Mouse (Mus musculus): Measurements from ENCODE around the gene Tmem176a. TPM values are rescaled to one million over a fixed set of nuclear protein-coding genes. Genes with fewer than 3 reads are reported as not detected.
"Not testable (repeated sequence)": the region's sequence is repeated elsewhere in the genome, so short reads cannot be mapped to it uniquely, and the experiment has no call there.

The Tmem176a gene
- polyA plus RNA-seq, 1 experiment = 11.0 TPM

DNA sequence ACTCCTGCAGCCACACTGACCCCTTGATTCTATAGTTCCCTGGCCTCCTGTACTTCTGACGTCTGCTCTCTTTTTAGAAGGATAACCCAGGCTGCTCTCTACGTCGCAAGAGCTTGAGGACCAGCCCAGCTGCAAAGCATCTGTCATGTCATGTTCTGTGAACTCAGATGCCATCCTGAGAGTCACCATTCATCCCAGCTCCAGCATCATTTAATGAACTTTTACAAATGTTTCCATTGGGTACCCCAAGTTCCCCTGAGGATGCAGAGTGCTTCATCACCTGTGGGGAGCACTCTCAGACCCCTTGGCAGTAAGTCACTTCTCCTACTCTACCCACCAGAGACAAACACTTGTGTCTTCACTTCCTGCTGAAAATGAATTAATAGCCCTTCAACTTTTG is 23.5 kb downstream of the Tmem176a start:
- 0 out of 2 replicates have a peak, but pooled peaks cover 2% of the 10 kb centered on the region for H3K4me1 ChIP-seq (ENCODE audit: control insufficient read depth, insufficient read depth, low read length)
- WGBS = 65% methylated on average over 3 of the region's 3 CpGs
- H3K27ac ChIP-seq (ENCODE audit: insufficient read depth, low read length) = no peak overlapping the region
- no peak for DNase-seq
- H3K27me3 ChIP-seq (ENCODE audit: control insufficient read depth, insufficient read depth, low read length) = no peaks in the 10 kb centered on the region
- no peak overlapping the region for H3K4me3 ChIP-seq (replicated peaks; ENCODE audit: insufficient read depth, low read depth, low read length)
- no peak for TF ChIP-seq CTCF (IDR thresholded peaks at IDR 0.05; ENCODE audit: borderline replicate concordance, insufficient read depth, low read depth, low read length)
- no peak for TF ChIP-seq POLR2A (IDR thresholded peaks at IDR 0.05; ENCODE audit: borderline replicate concordance, insufficient read depth, low read length)

DNA sequence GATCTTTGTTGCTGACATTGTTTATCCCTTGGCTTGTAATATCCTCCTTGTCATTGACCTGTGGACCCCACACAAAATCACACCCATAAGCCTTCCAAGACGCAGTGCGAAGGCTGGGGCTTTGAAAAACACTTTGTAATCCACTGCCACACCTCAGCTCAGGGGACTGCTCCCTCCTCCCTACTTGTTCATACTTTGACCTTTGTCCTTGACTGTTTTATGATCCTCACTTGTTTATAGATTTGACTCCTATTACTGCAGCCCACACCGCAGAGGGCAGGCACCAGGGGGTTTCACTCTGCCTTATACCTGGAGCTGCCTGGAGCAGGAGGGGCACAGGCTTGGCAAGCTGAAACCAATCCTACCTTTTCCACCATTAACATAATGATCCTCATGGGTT is 24.0 kb downstream of the Tmem176a start:
- Histone ChIP-seq H3K4me3 (replicated peaks; ENCODE audit: insufficient read depth, low read depth, low read length) (no peak overlapping the region), H3K27ac (ENCODE audit: insufficient read depth, low read length) (no peak overlapping the region), H3K27me3 (ENCODE audit: control insufficient read depth, insufficient read depth, low read length) (no peaks in the 10 kb centered on the region), H3K4me1 (ENCODE audit: control insufficient read depth, insufficient read depth, low read length) (0 out of 2 replicates have a peak, but pooled peaks cover 2% of the 10 kb centered on the region)
- DNase-seq = no peak
- TF ChIP-seq POLR2A (IDR thresholded peaks at IDR 0.05; ENCODE audit: borderline replicate concordance, insufficient read depth, low read length) (no peak), CTCF (IDR thresholded peaks at IDR 0.05; ENCODE audit: borderline replicate concordance, insufficient read depth, low read depth, low read length) (no peak)
- 91% methylated on average over 3 of the region's 3 CpGs for WGBS

DNA sequence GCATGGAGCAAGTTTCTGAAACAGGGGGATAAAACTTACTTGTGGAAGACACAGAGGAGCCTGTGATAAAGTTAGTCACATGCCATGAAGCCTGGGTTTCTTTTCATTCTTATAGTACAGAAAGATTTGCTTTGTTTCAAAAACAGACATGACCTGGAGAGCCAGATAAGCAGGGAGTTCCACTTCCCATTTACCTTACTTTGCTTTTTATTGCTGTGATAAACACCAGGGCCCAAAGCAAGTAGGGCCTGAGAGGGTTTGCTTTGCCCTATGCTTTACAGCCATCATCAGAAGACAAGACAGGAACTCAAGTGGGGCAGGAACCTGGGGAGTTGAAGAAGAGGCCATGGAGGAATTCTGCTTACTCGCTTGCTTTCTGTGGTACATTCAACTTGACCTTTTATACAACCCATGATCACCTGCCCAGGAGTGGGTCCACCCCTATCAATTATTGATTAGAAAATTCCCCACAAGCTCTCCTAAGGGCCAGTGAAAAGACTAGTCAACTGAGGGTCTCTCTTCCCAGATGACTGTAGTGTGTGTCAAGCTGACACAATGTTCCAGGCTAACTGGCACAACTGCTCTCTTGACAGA is 24.5 kb downstream of the Tmem176a start:
- no peak for DNase-seq
- Histone ChIP-seq H3K4me3 (replicated peaks; ENCODE audit: insufficient read depth, low read depth, low read length) (no peak overlapping the region), H3K27me3 (ENCODE audit: control insufficient read depth, insufficient read depth, low read length) (no peaks in the 10 kb centered on the region), H3K27ac (ENCODE audit: insufficient read depth, low read length) (no peak overlapping the region), H3K4me1 (ENCODE audit: control insufficient read depth, insufficient read depth, low read length) (0 out of 2 replicates have a peak, but pooled peaks cover 2% of the 10 kb centered on the region)
- no peak for TF ChIP-seq POLR2A (IDR thresholded peaks at IDR 0.05; ENCODE audit: borderline replicate concordance, insufficient read depth, low read length)
- no peak for TF ChIP-seq CTCF (IDR thresholded peaks at IDR 0.05; ENCODE audit: borderline replicate concordance, insufficient read depth, low read depth, low read length)
- WGBS = 98% methylated on average over 1 of the region's 1 CpGs

DNA sequence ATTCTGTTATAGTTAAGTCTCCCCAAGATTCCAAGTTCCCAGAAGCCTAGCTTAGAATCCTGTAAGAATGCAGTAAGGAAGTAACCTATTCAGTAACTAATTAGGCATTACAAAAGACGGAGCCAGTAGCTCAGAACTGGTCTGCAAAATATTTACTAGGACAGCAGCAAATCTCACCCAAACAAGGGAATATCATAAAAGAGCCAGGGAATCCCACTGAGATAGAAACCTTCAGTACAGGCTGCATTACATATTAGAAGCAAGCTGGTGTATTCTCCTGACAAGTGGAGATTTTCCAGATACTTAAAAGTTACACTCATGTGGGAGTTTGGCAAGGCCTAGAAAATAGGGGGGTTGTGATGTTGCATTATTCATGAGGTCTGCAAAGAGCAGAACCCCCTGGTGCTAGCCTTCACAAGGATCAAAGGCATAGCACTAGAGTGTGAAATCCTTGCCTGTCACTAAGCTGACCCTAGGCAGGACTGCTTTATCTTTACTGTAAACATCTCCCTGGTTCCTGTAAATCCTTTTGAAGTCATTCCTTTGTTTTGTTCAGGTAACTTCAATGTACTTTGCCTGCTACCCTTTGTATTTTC is 25.7 kb downstream of the Tmem176a start:
- H3K27ac ChIP-seq (ENCODE audit: insufficient read depth, low read length); H3K4me3 ChIP-seq (replicated peaks; ENCODE audit: insufficient read depth, low read depth, low read length); H3K4me1 ChIP-seq (ENCODE audit: control insufficient read depth, insufficient read depth, low read length); DNase-seq; H3K27me3 ChIP-seq (ENCODE audit: control insufficient read depth, insufficient read depth, low read length): not testable (repeated sequence)
- WGBS = 44% methylated on average over 1 of the region's 1 CpGs

- no peaks in the 10 kb centered on the region for H3K27me3 ChIP-seq (ENCODE audit: control insufficient read depth, insufficient read depth, low read length)
- H3K4me1 ChIP-seq (ENCODE audit: control insufficient read depth, insufficient read depth, low read length) = no peaks in the 10 kb centered on the region
- TF ChIP-seq POLR2A (IDR thresholded peaks at IDR 0.05; ENCODE audit: borderline replicate concordance, insufficient read depth, low read length) = no peak
- no peak for TF ChIP-seq CTCF (IDR thresholded peaks at IDR 0.05; ENCODE audit: borderline replicate concordance, insufficient read depth, low read depth, low read length)
- 54% methylated on average over 4 of the region's 4 CpGs for WGBS
- no peak for DNase-seq
- no peak overlapping the region for H3K4me3 ChIP-seq (replicated peaks; ENCODE audit: insufficient read depth, low read depth, low read length)
- H3K27ac ChIP-seq (ENCODE audit: insufficient read depth, low read length) = no peak overlapping the region
These were observed 26.4 kb downstream of the Tmem176a start for GRCm38 (mm10) chr6:48867158-48867557.

GRCm38 (mm10) chr6:48869774-48870173 is 29.1 kb downstream of the Tmem176a start:
- no peak for DNase-seq
- no peak for TF ChIP-seq POLR2A (IDR thresholded peaks at IDR 0.05; ENCODE audit: borderline replicate concordance, insufficient read depth, low read length)
- no peak for TF ChIP-seq CTCF (IDR thresholded peaks at IDR 0.05; ENCODE audit: borderline replicate concordance, insufficient read depth, low read depth, low read length)

DNA sequence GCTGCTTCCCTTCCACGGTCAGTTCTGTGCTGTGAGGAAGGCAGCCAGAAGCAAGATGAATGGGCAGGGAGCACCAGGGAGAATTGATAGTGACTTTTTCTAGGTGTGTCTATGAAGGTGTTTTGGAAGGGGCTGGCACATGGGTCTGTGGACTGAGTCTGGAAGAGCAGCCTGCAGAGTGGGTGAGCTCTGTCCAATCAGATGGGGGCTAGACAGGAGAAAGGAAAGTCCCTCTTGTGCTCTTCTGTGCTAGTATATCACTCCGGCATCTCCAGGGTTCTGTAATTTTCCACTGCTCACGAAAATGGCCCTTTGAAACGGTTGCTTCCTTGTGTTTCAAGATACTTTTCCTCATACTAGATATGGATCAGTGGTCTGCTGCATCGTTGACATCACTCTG is 31.9 kb downstream of the Tmem176a start, which contains the start of gene Aoc1:
TSS of gene Aoc1 (plus strand) at position 301 of the 400 bp plus-strand sequence.
- Histone ChIP-seq H3K27me3 (ENCODE audit: control insufficient read depth, insufficient read depth, low read length) (no peaks in the 10 kb centered on the region), H3K4me3 (replicated peaks; ENCODE audit: insufficient read depth, low read depth, low read length) (no peak within 1 kb of the TSS), H3K27ac (ENCODE audit: insufficient read depth, low read length) (no peak within 1 kb of the TSS), H3K4me1 (ENCODE audit: control insufficient read depth, insufficient read depth, low read length) (no peaks in the 10 kb centered on the region)
- no peak for DNase-seq
- WGBS = 86% methylated on average over 5 of the region's 5 CpGs
- TF ChIP-seq POLR2A (IDR thresholded peaks at IDR 0.05; ENCODE audit: borderline replicate concordance, insufficient read depth, low read length) (no peak), CTCF (IDR thresholded peaks at IDR 0.05; ENCODE audit: borderline replicate concordance, insufficient read depth, low read depth, low read length) (no peak)

More at GRCm38 (mm10) chr6:48869774-48870173, 29.1 kb downstream of the Tmem176a start:
- 92% methylated on average over 2 of the region's 2 CpGs for WGBS
- no peaks in the 10 kb centered on the region for H3K4me1 ChIP-seq (ENCODE audit: control insufficient read depth, insufficient read depth, low read length)
- no peaks in the 10 kb centered on the region for H3K27me3 ChIP-seq (ENCODE audit: control insufficient read depth, insufficient read depth, low read length)
- no peak overlapping the region for H3K4me3 ChIP-seq (replicated peaks; ENCODE audit: insufficient read depth, low read depth, low read length)
- no peak overlapping the region for H3K27ac ChIP-seq (ENCODE audit: insufficient read depth, low read length)

DNA sequence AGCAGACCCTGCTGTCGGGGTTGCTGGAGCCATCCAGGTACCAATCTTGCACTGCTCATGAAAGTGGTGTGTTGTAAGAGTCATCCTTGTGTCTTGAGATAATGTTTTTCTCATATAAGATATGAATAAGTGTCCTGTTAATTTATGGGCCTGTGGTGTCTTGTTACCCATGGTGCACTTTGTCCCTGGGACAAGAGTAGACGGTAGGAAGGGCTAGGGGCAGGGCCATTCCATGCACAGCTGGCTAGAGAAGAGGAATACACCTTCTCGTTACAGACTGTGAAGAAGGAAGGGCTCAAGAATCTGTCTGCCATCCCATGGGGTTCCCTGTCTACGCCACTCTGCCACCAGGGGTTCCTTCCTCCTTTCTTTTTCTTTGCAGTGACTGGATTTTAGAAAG is 33.9 kb downstream of the Tmem176a start:
- Histone ChIP-seq H3K4me3 (replicated peaks; ENCODE audit: insufficient read depth, low read depth, low read length) (no peak overlapping the region), H3K27me3 (ENCODE audit: control insufficient read depth, insufficient read depth, low read length) (no peaks in the 10 kb centered on the region), H3K4me1 (ENCODE audit: control insufficient read depth, insufficient read depth, low read length) (no peaks in the 10 kb centered on the region), H3K27ac (ENCODE audit: insufficient read depth, low read length) (no peak overlapping the region)
- no peak for DNase-seq
- TF ChIP-seq POLR2A (IDR thresholded peaks at IDR 0.05; ENCODE audit: borderline replicate concordance, insufficient read depth, low read length) (no peak), CTCF (IDR thresholded peaks at IDR 0.05; ENCODE audit: borderline replicate concordance, insufficient read depth, low read depth, low read length) (no peak)
- 96% methylated on average over 4 of the region's 4 CpGs for WGBS

All from cerebellum, adult 2 months (tissue).